Mouse (Mus musculus) common myeloid progenitor, adult 5-6 weeks (primary cell): ENCODE measurements at regions not wholly inside any gene's neighbourhood (a gene's known extent, or its start where the extent isn't known, plus 50 kb on each side); places are given as distances from the start of the nearest gene placed in this dataset.

ENCODE experiments used
- ATAC-seq: replicated peaks from 2 replicates; pipeline ENCODE4 v1.8.0; 2016; ENCODE audit warnings: low read depth, mild to moderate bottlenecking, moderate TSS enrichment, inconsistent platforms; ENCODE audit not compliant: poor library complexity, severe bottlenecking

DNA sequence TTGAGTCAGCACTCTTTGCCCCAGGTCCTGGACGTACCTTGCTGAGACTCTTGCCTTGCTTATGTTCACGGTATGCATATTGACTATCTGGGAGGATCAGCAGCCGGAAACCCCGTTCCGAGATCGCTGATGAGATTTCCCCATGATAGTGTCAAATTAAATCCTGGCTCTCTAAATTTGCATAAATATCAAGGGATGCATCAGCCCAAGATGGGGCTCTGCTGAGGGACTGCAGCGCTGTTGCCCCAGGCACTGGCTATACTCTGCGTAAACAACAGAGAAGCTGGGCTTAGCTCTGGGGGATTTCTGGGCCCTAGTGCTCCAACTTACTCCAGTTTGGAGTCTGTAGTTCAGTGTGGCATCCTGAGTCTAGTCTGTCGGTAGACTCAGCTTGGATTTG, 641.1 kb upstream of the Sox9 start:
- no peak for ATAC-seq

DNA sequence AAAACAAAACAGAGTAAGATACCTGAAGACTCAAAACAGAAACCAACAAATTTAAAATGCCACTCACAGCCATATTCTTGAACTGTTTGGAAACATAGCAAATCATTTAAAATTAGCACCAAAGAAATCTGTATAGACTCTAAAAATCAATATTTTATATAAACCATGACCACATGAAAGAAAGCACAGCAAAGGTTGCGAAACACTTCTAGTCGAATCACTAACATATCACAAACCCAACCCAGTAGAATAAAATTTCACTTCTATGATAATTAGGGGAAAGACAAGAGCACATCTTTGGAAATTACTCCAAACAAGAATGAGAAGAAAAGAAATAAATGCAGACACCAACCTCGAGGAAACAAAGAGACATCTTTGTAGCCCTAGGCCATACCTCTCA, 630.0 kb upstream of the Sox9 start:
- ATAC-seq: no peak

DNA sequence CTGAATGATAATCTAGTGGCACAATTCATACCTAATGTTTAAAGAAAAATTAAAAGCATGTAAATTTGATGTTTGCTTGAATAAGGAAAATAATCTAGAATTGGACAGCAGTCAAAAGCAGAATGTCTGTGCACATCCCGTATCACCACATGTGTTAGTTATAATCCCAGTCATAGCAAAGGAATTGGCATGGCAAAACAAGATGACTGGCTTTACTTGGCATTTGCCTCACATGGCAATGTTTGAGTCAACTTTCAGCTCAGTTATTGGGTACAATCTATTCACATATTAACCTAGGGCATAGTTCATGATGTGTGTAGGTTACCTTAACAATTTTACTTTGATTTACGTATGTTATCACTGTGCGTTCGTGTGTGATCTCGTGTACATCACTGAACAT, 628.8 kb upstream of the Sox9 start:
- ATAC-seq: no peak

DNA sequence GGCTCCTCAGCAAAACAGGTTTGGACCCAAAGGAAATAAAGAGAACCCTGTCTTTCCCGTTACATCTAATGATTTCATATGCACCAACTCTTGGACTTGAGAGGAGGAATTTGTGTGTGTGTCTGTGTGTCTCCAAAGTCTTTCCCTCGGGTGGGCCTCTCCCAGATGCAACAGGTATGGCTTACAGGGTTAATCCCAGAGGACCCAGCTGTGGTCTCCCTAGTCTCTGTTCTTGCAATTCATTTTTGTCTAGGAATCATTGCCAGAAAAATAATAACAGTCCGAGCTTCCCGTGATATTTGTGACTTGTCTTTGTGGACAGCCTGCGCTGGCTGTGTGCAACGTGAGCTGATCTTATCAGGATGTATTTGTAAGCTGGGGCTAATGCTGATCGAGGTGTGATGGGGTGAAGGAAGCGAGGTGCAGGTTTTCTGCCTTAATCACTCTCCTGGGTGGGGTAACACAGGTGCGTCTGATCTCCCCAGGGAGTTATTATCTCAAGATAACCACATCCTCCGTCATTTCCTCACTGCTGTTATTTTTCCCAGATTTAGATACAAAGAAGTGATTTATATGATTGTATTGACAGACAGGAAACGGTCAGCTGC, 627.2 kb upstream of the Sox9 start:
- ATAC-seq: 0 out of 2 replicates have a peak, but pooled peaks have one; percentile 52

DNA sequence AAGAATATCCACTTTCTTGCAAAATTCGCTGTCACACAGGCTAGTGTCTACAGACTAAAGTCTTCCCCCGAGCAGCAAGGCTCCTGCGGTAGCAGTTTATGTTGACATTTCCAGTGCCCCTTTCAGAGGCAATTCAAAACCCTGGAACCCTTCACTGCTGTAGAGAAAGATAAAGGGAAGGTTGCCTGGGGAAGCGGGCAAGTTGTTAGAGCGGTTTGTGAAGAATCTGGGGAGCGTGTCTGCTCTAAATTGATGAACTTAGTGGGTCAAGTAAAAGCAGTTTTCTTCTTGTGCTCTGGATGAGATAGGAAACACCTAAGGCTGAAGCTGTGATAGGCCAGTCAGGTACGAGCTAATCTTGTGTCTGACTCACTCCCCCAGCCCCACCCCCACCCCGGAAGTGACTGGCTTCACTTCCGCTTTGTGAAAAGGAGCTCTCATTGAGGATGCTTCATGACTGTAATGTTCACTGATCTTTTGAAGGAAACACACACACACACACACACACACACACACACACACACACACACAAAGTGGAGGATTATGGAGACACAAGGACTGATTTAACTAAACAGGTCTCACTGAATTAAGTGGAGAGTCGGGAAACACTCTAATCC, 626.6 kb upstream of the Sox9 start:
- peak; percentile 63 for ATAC-seq

DNA sequence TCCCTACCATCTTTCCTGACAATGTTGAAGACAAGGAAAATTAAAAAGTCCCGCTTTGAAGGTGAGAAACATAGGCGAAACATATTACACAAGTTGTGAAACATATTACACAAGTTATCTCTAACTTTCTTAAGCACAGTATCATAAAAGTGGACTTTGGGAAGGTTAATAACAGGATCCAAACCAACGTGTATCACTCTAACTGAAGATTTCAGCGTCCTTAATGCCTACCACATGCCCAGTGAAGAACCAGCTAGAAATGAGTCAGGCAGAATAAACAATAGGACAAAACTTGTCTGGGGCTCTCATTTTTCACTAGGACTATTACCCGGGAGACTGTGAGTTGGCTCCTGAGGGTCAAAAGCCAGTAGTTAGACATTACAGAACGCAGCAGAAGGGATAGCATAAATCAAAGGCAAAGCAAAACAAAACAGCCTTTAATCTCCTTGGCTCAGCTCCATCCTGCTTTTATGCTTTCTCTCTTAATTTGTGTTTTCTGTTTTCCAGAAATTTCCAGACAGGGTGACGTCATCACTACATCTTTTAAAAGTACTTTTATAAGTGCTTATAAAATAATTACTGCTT, 618.3 kb upstream of the Sox9 start:
- no peak for ATAC-seq

DNA sequence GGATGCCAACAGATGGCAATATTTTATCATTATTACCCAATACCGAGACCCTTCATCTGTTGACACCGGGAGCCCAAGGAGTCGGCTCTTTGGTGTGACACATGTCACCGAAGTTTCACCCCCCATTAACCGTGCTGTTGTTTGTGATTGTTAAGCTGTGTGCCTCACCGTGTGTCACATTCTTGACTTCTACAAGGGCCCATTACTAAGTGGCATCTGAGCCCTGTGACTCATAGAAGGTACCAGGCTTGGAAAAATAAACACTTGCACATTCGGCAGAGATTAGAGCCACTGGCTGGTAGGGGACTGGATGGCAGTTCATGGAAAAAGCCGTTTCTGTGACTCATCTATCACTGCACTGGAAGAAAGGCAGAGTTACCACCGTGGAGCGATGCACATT, 608.4 kb upstream of the Sox9 start:
- ATAC-seq: no peak

DNA sequence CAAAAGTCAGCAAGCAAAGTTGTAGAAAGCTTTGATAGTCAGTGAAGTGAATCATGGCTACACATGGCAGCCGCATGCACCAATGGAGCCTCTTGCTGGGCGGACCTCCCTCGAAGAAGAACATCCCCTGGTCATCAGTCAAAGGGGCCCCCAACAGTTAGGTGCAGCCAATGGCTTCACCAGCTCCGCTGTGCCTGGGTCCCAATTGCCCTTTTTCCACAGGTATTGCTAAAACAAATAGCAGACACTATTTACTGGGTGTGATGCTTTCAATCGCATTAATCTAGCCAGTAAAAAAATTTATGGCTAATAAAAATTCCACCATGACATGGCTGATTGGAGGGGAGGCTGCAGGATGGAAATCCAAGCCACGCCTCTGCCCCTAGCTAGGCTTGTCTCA, 606.7 kb upstream of the Sox9 start:
- no peak for ATAC-seq

DNA sequence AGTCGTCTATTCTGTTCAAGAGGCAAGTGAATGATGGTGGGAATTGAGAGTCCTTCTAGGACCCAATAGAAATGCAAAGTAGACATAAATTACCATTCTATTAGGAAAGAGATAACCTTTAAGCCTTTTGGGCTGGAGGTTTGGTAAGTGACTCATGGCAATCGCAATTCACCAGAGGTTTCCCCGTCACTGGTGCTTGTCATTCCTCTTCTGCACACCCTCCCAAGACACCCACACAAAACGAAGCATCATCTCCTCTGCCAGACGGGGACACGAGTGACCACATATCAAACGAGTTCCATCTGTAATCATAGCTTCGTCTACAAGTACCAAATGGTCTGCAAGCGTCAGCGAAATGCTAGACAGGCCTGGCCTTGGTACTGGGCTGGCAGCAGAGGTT, 601.4 kb upstream of the Sox9 start:
- ATAC-seq: no peak

DNA sequence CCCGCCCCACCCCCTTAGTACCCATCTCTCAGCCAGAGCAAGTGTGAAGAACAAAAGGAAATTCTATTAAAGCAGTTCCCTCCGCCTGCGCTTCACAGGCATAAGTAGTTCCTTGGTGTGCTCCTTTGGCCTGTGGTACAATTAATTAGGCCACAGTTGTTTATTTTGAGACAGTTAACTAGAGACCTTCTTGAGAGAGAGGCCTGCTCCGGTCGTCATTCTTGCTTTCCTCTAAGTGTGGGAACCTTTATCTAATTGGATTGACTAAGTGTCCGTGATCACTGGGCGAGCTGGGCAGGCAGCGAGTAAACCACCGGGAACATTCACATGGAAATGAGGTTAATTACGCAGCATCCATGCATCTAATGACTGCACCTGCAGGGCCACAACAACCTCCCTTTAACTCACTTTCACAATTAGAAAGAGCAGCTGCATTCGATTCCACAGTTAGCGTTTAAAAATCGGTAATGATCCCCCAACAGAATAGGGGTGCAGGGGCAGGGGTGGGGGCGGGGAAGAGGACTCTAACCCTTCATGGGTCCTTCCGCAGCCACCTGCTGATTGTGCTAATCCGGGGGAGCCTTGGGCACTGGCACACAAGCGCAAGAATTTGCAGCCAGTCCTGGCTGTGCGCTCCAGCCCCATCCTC, 584.3 kb upstream of the Sox9 start:
- ATAC-seq: no peak

DNA sequence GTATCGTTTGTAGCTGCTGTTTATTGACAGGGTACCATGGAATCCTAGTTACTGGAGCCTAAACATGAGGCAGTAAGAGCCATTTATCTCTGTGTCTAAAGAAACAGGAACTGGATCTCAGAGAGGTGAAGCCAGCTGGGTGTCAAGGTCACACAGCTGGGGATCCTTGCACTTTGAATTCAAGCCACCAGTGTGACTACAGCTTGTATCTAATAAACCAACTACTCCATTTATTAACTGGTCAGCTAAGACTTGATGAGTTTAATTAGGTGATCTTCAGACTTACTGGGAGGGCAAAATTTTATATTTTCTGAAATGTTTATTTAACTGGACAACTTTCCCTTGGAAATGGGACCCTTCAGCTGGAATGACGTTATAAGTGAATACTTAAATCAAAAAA, 577.5 kb upstream of the Sox9 start:
- ATAC-seq: no peak

DNA sequence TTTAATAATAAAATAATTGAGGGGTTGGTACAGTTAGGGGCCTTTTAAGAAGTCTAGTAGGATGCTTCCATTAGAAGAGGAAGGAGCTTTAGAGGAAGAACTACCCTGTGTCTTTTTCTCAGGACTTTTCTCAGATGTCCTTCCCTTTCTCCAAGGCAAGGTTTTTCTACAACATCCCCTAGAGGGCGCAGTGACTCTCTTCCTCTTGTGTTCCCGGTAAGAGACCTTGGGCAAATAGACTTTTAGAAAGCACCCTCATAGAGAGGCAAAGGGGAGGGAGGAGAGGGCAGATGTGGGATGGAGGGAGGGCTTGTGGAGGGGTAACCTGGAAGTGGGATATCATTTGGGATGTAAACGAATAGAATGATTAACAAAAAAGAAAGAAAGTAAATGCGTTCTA, 572.6 kb upstream of the Sox9 start:
- ATAC-seq: peak; percentile 71; the same call in 1 of the 2 replicates

DNA sequence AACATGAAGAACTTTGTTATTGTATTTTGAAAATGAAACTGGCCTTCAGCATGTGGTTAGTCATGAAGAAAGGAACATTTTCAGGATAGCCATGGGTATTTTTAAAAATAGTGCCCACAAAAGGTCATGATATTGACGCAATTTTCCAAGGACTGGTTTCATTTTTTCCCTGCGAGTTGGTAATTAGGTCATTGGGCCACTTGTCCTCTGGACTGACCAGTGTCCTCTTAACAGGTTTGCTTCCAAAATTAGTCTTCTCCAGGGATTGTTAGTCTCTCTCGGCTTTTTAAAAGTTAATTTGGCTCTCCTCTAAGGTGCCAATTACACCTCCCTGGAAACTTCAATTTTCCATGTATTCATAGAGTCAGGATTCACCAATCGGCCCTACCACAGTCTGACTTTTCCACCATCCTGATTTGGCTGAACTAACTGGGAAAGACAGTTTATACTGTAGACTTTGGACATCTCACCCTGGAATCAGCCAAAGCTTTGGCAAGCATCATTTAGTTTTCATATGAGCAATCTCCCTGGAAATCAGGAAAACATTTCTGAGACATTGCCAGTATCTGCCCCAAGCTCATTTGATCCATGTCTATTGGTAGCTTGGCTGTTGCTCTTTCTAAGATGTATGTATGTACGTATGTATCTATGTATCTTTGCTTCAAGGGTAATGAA, 562.8 kb upstream of the Sox9 start:
- no peak for ATAC-seq

DNA sequence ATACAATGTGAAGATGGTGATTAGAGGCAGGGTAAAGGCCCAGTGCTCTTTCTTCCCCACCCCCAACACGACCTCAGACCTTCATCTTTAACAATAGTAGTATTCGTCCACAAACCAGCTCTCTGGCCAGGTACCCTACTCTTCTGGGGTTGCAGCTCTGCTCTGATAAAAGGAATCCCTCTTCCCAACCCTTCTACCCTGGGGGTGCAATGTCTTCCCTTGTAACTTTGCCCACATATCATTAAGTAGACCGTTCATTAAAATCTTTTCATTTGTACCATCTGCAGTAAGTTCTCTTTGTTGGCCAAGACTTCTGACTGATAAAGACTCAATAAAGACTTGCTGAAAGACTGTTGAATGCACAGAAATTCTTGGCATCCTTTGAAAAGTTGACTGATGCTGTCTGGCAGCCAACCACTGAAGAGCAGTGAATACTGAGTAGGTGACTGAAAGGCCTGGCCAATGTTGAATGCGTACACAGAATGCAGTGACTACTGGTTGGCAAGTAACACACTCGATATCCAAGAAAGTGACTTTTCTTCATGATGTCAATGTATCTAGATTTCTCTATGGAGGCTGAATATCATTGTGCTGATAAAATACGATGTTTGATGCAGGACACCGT, 547.4 kb upstream of the Sox9 start:
- no peak for ATAC-seq

DNA sequence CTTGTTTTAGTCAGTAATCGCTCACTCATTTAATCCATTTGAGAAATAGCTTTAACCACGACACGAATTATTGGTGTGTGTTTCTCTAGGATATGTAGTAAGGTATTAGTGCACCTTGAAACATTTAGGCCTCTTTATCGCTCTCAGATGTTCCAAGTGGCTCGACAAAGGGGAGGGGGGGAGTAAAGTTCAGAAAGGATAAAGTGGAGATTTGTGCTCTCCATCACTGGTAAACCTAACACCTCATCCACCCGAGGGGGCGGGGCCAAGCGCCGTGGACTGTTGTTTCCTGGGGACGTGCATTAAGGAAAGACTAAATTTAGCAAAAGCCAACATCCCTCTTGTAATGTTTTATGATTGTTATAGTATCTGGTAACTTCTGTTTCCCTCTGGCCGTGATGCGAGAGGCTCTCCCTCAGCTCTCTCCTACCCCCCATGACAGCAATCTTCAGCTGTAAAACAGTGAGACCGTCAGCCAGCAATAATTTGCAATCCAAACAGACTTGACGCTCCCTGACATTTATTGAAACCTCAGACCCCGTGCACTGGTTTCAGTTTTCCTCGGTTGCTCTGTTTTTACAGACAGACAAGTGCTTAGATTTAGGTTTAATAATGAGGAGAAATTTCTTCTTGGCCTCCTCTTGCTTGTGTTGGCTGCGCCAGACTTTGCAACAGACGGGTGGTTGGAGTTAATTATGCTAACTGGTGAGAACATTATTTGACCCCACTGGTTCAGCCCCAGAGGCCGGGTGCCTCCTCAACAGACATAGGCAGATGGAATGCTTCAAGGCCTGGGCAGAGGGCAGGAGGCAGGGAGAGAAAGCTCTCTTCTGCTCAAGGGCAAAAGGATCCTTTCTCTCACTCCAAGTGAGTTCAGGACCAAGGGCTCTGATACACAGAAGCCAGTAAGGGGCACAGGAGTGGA, 542.8 kb upstream of the Sox9 start:
- ATAC-seq: no peak

DNA sequence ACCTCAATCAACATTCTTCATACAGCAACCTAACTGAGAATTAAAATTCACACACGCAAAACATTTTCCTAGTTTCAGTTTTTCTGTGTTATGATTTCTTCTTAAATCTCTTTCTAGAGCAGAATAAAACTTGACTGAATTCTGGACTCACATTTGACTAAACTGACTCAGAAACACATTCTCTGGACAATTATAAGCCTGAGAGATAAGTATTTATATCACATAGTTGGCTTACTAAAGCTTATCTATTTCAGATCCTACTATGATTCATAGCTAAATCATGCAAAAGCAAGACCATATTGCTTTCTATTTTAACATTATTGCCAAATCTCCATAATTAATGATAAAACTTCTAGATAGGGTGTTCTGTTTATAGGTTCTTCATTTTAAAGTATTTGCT, 529.5 kb upstream of the Sox9 start:
- no peak for ATAC-seq

DNA sequence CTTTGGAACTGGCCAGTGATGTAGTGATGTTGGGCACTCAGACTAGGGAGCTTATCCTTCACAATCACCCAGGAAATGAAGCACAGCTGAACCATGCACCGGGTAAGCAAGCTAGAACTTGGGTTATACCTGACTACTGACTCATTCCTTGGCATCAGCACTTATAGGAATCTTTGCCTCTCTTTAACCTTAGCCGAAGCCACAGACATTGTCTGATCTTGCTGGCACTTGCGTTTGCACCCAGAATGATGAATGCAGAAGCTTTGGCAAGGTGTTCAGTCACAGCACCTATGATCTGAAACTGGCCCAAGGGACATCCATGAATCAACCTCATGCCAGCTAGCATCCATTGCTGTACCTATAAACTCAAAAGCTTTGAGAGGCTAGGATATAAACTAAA, 529.0 kb upstream of the Sox9 start:
- ATAC-seq: no peak

DNA sequence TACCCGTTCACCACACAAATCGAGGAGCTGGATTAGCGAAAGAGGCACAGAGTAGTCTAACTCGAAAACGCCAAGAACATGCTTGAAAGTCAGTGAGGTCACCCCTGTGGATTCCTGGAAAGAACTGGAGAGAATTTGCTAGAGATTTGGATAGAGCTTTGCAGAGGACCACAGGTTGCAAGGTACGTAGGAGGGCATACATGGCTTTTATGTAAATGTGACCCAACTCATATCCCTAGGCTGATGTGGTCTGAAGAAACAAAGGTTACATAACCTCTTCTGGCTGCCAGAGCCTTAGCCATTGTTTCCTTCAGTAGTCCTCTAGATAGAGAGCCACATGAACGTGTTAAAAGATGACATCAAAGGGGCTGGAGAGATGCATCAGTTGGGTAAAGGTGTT, 525.7 kb upstream of the Sox9 start:
- ATAC-seq: no peak

DNA sequence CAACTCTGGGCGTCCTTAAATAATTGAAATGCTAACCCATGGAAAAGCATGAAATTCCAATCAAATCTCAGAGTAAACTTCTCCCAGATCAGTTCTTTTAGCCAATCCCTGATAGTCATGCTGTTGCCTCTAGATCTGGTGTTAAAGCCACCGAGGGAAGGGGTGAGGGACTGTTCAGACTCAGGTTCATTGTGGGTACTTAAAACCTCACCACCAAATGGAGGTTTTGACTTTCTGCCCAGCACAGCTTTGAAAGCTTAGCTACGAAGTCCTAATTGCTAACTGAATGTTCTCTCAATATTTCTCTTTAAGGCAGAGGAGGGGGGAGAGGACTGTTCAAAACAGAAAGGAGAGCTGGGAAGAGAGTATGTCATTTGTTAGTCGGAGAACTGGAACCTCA, 517.9 kb upstream of the Sox9 start:
- no peak for ATAC-seq

DNA sequence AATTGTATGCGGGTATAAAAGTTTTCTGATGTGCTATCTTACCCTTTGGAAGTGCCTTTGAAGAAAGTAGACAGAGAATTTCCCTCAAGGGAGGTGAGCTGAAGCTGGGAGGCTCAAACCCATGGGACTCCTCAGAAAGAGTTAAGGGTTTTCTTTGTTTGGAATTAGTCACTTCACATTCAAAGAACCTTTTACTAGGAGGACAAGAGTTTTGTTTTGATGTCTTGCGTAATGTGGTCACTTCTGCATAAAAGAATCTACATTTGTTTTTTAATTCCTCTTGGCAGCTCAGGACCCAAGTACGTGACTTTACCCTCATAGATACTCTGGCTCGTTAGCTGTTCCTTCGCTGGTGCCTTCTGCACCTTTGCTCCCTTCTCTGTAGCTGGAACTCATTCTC, 511.1 kb upstream of the Sox9 start:
- no peak for ATAC-seq
